Mouse (Mus musculus): ENCODE results near the gene Pam.
A peak's percentile ranks its signal among the peaks of the same experiment; 100 is the strongest.

Pam gene

DNA sequence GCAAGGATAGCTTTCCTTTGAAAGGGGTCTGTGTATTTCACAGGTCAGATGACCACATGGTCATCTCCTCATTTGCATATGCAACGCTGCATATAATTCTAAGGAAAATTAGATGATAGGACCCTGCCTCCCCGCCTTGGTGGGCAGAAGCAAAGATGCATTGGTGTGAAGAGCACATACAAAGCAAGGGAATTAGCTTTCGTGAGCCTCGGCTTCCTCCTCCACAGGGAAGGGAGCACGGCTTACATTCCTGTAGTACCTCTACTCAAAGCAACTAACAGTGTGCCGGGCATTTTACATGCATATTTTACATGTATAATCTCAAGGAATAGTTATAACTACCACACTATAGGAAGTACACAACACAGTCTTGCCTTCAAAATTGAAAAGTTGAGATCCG, 16.7 kb downstream of the Pam start:
- no peak for DNase-seq

GRCm38 (mm10) chr1:98073826-98074225, 21.6 kb downstream of the Pam start:
- no peak for DNase-seq

GRCm38 (mm10) chr1:98073127-98073526, 22.3 kb downstream of the Pam start:
- no peak for DNase-seq

DNA sequence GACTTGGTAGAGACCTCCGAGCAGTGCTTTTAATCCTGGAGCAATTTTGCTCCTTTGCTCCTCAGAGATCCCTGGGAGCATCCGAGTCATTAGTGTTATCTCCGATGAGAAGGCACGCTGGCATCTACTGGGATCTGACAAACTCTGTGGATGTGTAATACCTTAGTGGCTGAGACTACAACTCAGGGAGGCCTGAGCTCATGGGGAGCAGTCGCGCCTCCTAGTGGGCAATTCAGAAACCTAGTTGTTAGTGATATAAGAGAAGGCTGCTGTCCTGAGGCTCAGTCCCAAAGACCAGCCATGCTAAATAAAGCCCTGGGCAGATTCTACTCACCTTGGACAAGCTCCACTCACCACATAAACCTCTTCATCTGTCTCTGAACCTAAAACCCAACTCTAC, 23.4 kb downstream of the Pam start:
- DNase-seq: peak; percentile 38 to 53

DNA sequence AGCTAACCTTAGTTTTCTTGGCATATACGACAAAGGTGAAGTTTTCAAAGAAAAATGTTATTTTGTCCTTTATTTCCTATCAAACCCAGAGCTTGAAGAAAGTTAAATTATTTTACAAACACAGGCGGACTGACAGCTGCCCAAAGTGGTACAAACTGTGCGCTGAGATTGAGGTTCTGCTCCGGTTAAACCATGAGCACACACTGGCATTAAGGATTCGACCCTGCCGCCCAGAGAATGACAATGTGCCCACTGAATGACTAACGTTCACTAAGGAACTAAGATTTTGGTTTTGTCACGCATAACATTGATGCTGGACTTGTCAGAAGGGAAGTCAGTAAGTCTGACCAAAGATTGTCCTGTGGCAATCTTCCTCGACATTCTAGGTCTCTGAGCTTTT, 24.0 kb downstream of the Pam start:
- DNase-seq: no peak

DNA sequence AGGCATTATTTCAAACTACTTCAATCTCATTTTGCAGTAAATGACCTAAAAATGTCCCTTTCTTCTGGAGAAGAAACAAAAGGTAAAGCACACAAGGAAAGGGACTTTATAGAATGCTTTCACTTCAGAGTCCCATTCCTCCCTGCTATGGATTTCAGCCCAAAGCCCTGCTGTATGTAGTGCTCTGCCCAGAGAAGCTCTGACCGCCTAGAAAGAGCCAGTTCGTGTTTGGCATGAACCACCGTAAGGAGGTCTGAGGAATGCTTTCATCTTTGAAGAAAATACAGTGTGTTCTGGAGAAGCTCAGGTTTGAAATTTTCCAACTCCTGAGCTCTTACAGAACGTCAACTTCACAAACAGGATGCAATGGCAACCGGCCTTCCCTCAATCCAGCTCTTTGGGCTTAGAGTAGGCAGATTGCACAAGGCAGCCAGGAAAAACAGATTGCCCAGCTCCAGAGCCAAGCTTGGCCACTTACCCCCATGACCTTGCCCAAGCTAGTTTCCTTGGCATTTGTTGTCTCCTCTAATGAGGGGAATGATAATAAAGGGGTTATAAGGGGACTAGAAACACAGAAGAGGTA, 24.6 kb downstream of the Pam start:
- peak; percentile 60 to 80 for DNase-seq

- DNase-seq: no peak
Measured at GRCm38 (mm10) chr1:98068177-98068576, 27.3 kb downstream of the Pam start.

GRCm38 (mm10) chr1:98062074-98062473, 33.4 kb downstream of the Pam start:
- no peak for DNase-seq

DNA sequence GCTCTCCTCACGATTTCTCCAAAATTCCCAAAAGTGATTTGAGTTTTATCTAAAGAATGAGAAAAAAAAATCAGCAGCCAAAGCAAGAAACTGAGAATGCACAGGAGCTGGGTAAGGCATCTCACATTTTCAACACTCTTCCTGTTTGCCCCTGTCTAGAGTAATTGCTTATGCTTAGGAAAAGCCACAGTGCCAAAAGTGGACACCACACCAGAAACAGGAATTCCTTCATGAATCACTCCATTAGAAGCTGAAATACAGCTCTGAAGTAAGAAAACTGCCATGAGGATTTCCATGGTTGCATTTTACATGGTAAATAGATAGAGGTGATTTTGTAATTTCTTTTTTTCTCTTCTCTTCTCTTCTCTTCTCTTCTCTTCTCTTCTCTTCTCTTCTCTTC, 36.0 kb downstream of the Pam start:
- no peak for DNase-seq

GRCm38 (mm10) chr1:98056996-98057945, 38.2 kb downstream of the Pam start:
- no peak for DNase-seq

GRCm38 (mm10) chr1:98056277-98056676, 39.2 kb downstream of the Pam start:
- no peak for DNase-seq

- DNase-seq: no peak
Measured at GRCm38 (mm10) chr1:98055591-98055990, 39.9 kb downstream of the Pam start.

DNA sequence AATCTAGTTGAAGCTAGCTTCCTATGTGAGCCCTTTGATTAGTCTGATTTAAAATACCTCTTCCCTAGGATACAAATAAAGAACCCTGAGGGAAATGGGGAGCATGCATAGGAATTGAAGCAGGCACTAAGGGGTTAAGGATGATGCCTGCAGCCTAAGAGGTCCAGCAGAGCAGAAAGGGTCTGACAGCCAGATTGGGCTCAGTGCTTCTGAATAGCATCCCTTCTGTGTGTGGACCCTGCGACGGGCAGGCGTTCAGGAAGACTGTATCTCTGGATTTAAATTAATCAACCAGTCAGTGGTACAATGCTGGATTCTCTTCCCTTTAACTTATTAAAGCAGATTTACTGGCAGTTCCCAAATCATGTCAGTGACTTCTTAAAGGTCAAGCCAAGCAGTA, 41.5 kb downstream of the Pam start:
- peak; percentile 13 to 20 for DNase-seq

DNA sequence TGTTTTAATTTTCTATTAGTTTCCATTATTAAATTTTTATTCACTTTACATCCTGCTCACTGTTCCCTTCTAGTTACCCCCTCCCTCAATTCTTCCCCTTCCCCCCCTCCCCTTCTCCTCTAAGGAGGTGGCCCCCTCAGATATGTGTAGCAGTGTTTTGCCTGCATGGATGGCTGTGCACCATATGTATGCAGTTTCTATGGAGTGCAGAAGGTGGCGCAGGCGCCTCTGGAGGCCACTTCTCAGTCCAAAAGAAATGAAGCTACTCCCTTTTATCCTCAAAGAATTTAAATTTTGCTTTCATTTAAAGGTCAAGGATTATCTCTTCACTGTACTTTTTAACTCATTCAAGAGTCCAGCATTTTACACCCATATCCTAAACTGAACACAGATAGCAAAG, 42.0 kb downstream of the Pam start:
- peak in 1 of 2 experiments; percentile 33 for DNase-seq

DNA sequence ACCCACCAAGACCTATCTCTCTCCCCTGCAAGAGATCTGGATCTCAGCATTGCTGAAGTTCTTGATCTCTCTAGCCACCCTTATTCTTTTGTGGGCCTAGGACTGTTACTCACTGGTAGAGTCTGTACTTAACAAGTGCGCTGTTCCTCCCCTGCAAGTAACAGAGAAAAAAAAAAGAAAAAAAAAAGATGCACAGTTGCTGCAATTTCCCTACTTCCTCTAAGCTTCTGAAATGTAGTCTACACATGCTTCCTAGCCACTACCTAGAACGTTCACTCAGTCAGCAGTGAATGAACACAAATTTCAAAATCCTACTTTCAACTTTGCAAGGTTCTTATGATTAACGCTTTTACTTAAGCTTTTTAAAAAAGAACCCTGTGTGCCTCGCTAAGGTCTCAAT, 42.7 kb downstream of the Pam start:
- no peak for DNase-seq

GRCm38 (mm10) chr1:98051039-98051438, 44.4 kb downstream of the Pam start:
- no peak for DNase-seq

DNA sequence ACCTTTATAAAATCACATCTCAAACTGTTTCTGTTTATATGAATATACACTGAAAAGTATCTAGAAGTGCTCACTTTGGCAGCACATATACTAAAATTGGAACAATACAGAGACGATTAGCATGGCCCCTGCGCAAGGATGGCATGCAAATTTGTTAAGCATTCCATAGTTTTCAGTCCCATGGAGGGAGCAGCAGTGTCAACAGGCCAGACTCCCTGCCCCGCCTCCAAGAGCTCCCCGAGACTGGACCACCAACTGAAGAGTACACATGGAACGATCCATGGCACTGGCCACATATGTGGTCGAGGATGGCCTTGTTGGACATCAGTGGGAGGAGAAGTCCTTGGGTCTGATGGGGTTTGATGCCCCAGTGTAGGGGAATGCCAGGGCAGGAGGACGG, 45.7 kb downstream of the Pam start:
- DNase-seq: no peak

DNA sequence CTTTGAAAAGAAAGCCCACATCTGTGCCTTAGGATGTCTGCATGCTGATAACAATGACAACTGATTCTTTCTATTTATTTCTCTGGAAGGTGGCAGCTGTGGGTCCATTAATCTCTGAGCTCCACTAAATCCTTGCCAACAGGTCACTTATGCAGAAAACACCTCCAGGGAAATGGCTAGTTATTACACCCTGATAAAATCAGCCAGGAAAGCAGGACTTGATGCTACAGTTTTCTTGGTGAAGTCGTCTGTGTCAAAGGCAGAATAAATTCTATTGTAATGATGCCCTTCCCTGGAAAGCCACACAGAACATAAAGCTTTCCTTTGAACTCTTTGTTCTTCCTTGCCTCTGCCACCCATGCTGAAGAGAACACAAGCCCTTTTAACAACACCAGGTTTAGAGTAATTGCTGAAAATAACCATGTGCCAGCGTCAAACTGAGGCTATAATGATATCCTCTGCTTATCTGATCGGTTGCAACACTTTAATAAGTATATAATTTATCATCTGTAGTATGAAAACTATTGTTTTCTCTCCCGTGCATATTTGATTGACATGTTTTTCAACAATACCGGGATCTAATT, 47.1 kb downstream of the Pam start:
- no peak for DNase-seq

- DNase-seq: peak in 1 of 2 experiments; percentile 13
Measured at GRCm38 (mm10) chr1:98047284-98048217, 47.9 kb downstream of the Pam start.

DNA sequence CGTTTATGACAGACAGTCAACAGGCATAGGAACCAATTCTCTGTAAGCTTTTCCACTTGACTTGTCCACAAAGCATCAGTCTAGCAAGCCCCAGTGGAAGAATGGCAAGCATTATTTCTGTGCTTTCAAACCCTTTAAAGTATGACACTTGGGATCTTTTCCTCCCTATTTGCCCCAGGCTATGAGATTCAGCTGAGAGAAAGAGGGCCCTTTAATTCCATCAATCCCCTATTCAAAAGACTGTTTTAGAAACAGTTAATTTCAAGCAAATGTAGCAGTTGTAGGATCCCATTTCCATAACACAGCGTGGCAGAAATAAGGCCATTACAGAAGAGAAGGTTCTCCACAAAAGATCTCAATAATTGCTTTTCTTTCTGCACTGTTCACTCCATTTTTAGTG, 53.0 kb downstream of the Pam start:
- no peak for DNase-seq

GRCm38 (mm10) chr1:98038252-98038651, 57.2 kb downstream of the Pam start:
- no peak for DNase-seq

DNA sequence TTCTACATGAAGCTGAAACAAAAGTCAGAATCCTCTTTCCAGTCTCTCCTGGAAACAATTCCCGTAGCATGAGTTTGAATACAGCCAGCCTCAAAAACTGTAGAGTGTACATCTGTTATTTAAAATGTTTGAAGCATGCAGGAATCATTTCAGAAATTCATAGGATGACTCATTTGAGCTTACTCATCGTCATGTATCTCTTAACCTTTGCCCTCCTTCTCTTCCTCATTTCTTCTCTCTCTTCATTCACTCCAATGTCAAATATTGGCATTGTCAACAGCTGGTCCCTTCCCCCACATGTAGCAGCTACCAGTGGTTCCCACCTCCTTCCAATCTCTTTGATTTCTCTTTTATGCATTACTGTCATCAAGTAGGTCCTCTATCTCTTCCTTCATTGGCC, 59.7 kb downstream of the Pam start:
- no peak for DNase-seq

- DNase-seq: peak; percentile 61 to 63
Measured at GRCm38 (mm10) chr1:98031802-98032201, 63.6 kb downstream of the Pam start.

Data from cerebellum, postnatal 14 days (tissue).